Mouse (Mus musculus): ENCODE results near the gene 0610030E20Rik. TPM values are rescaled to one million over a fixed set of nuclear protein-coding genes. Genes with fewer than 3 reads are reported as not detected.
A peak's percentile ranks its signal among the peaks of the same experiment; 100 is the strongest.

The 0610030E20Rik gene
- total RNA-seq, 1 experiment from 2014 or later, result 25.8 TPM

GRCm38 (mm10) chr6:72370091-72370490, 23.0 kb downstream of the 0610030E20Rik start:
- DNase-seq, result peak; percentile 87

- peak; percentile 54 for DNase-seq
Measured at GRCm38 (mm10) chr6:72371147-72371546, 24.0 kb downstream of the 0610030E20Rik start.

GRCm38 (mm10) chr6:72371571-72371970, 24.5 kb downstream of the 0610030E20Rik start:
- DNase-seq, result no peak

GRCm38 (mm10) chr6:72373184-72373583, 26.1 kb downstream of the 0610030E20Rik start:
- no peak for DNase-seq

GRCm38 (mm10) chr6:72374206-72374605, 27.1 kb downstream of the 0610030E20Rik start:
- no peak for DNase-seq

- DNase-seq, result no peak
Measured at GRCm38 (mm10) chr6:72374820-72375563, 27.9 kb downstream of the 0610030E20Rik start.

- no peak for DNase-seq
Measured at GRCm38 (mm10) chr6:72378510-72379234, 31.6 kb downstream of the 0610030E20Rik start.

- no peak for DNase-seq
Measured at GRCm38 (mm10) chr6:72379377-72380130, 32.4 kb downstream of the 0610030E20Rik start.

GRCm38 (mm10) chr6:72380131-72380770, 33.1 kb downstream of the 0610030E20Rik start, which contains the start of gene Vamp5:
Gene Vamp5 (minus strand): TSS chr6:72380468.
- DNase-seq, result peak; percentile 94

GRCm38 (mm10) chr6:72382494-72382893, 35.4 kb downstream of the 0610030E20Rik start:
- no peak for DNase-seq

GRCm38 (mm10) chr6:72383142-72383820, 36.2 kb downstream of the 0610030E20Rik start:
- no peak for DNase-seq

GRCm38 (mm10) chr6:72383952-72384351, 36.8 kb downstream of the 0610030E20Rik start:
- DNase-seq, result no peak

GRCm38 (mm10) chr6:72385258-72385657, 38.1 kb downstream of the 0610030E20Rik start:
- DNase-seq, result no peak

GRCm38 (mm10) chr6:72386561-72386960, 39.4 kb downstream of the 0610030E20Rik start:
- DNase-seq, result no peak

GRCm38 (mm10) chr6:72387816-72388215, 40.7 kb downstream of the 0610030E20Rik start:
- DNase-seq, result no peak

- no peak for DNase-seq
Measured at GRCm38 (mm10) chr6:72388266-72388665, 41.1 kb downstream of the 0610030E20Rik start.

GRCm38 (mm10) chr6:72388791-72389329, 41.7 kb downstream of the 0610030E20Rik start:
- DNase-seq, result no peak

- peak; percentile 54 for DNase-seq
Measured at GRCm38 (mm10) chr6:72389471-72389940, 42.4 kb downstream of the 0610030E20Rik start.

GRCm38 (mm10) chr6:72389941-72390771, 43.0 kb downstream of the 0610030E20Rik start, which contains the start of gene Vamp8:
Gene Vamp8 (minus strand): TSS chr6:72390703.
- peak; percentile 93 for DNase-seq
